Mouse (Mus musculus) regulatory T cell (primary cell): ENCODE results near the gene Patl1.
"Not testable (repeated sequence)": the region's sequence is repeated elsewhere in the genome, so short reads cannot be mapped to it uniquely, and the experiment has no call there.

Source experiments
- in situ Hi-C: fragments of 300-600 bp; cut with MboI, MseI; formaldehyde crosslinking; loops from one replicate; pipeline ENCODE4 v1.15.1; 2025; ENCODE audit warnings: high pct_unique_total_duplicates

Patl1 gene

GRCm38 (mm10) chr19:11965023-11965942 lies 53.1 kb downstream of the Patl1 start, which contains the start of gene Osbp:
Osbp (plus strand) TSS chr19:11965941.
- in situ Hi-C loops: loop anchor here (25.0 kb wide), 1 partner anchor 1778 kb away; the partner anchor contains the start of gene Fads1

- in situ Hi-C loops: loop anchor here (25.0 kb wide), 1 partner anchor 1779 kb away; the partner anchor contains the start of gene Fads1
Measured at GRCm38 (mm10) chr19:11966201-11966636, 54.0 kb downstream of the Patl1 start.

- in situ Hi-C loops: loop anchor here (10.0 to 25.0 kb wide), 2 partner anchors 195 to 1782 kb away; partner anchors contain the start of genes Fads1 and Mrpl16
Measured at GRCm38 (mm10) chr19:11969155-11970050, 57.2 kb downstream of the Patl1 start.

GRCm38 (mm10) chr19:11973511-11974222 lies 61.5 kb downstream of the Patl1 start:
- in situ Hi-C loops: loop anchor here (10.0 to 25.0 kb wide), 2 partner anchors 199 to 1786 kb away; partner anchors contain the start of genes Fads1 and Mrpl16

GRCm38 (mm10) chr19:11974223-11974540 lies 62.0 kb downstream of the Patl1 start:
- in situ Hi-C loops: loop anchor here (10.0 to 25.0 kb wide), 2 partner anchors 199 to 1787 kb away; partner anchors contain the start of genes Fads1 and Mrpl16

- in situ Hi-C loops: loop anchor here (5.0 to 10.0 kb wide), 2 partner anchors 53 to 201 kb away; partner anchors contain the start of gene Mrpl16
Measured at GRCm38 (mm10) chr19:11975683-11976082, 63.5 kb downstream of the Patl1 start.

- in situ Hi-C loops: loop anchor here (5.0 to 10.0 kb wide), 2 partner anchors 55 to 203 kb away; partner anchors contain the start of gene Mrpl16
Measured at GRCm38 (mm10) chr19:11977363-11977762, 65.2 kb downstream of the Patl1 start.

DNA sequence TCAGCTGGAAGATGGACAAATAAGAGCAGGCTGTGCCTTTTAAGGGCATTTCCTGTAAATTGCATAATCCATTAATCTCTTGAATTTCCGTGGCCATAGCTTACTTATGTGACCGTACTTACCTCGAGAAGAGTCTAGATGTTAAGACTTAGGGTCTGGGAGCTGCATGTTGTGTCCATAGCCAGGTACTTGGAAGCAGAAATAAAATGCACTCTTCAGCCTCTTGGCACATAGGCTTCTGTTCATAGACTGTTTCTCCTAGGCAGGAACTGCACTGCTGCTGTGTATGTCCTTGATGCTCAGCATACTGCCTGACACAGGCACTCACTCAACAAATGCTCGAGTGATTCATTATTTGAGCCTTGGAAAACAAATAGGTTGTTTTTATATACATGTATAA lies 68.3 kb downstream of the Patl1 start:
- in situ Hi-C loops: no loop called here

- in situ Hi-C loops: not testable (repeated sequence)
Measured at GRCm38 (mm10) chr19:11984614-11985013, 72.4 kb downstream of the Patl1 start.

GRCm38 (mm10) chr19:11987841-11988240 lies 75.6 kb downstream of the Patl1 start:
- in situ Hi-C loops: no loop called here

DNA sequence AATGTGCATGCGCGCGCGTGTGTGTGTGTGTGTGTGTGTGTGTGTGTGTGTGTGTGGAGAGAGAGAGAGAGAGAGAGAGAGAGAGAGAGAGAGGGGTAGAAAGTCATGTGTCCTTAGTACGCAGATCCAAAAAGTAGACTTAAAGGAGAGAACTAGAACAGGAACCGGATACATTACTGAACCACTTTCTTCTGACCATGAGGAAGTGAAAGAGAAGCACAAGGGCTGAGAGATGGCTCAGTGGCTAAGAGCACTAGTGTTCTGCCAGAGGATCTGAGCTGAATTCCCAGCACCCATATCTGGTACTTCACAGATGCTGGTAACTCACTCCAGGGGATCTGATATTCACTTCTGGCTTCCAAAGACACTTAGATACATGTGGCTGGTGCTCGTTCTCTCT lies 77.1 kb downstream of the Patl1 start:
- in situ Hi-C loops: no loop called here

- in situ Hi-C loops: loop anchor here (10.0 kb wide), 1 partner anchor 1887 kb away; the partner anchor contains the start of gene Fads2
Measured at GRCm38 (mm10) chr19:11992034-11992433, 79.8 kb downstream of the Patl1 start.

DNA sequence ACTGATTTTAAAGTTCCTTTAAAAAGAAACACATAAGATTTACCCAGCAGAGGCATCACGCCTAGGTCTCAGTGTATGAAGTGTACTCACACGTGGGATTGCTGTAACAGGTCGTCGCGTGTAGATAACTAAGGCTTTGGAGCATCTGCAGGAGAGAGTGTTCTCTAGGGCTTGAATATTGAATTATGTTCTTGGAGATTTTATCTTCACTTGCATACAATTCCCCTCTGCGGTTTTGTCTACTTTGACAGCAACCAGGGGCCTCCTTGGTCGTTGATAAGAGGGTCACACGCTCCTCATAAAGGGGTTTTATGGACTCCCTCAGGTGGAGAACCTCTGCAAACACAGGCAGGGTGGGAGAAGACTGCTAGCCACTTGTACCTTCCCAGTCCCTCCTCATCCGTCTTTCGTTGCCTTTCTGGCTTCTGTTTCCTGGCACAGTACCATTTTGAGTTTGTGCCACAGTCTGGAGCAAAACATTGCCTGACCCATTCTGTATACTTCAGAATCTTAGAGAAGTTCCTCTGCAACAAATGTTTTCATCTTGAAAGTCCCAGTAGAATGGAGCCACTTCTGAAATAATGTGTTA lies 80.3 kb downstream of the Patl1 start:
- in situ Hi-C loops: loop anchor here (10.0 kb wide), 1 partner anchor 1888 kb away; the partner anchor contains the start of gene Fads2
